Mouse (Mus musculus) liver, embryonic 13.5 days (tissue): ENCODE measurements at regions not wholly inside any gene's neighbourhood (a gene's known extent, or its start where the extent isn't known, plus 50 kb on each side); places are given as distances from the start of the nearest gene placed in this dataset.

Experiments
- ATAC-seq: fragments of 200-750 bp; cut with Nextera tagmentation; 2 replicates; pipeline ENCODE4 v1.8.0; 2017; ENCODE audit warnings: low read depth, mild to moderate bottlenecking, moderate number of reproducible peaks, moderate library complexity
- DNase-seq: peaks from one replicate; pipeline ENCODE4 v3.0.0; 2022
- H3K27ac ChIP-seq: fragments of 300-500 bp; sonication (generic); 2 replicates; pipeline ENCODE4 v1.5.1; 2015; ENCODE audit warnings: moderate library complexity, mild to moderate bottlenecking, inconsistent platforms
- H3K27me3 ChIP-seq: fragments of 300-500 bp; sonication (generic); 2 replicates; pipeline ENCODE4 v1.6.1; 2015; ENCODE audit warnings: mild to moderate bottlenecking, inconsistent platforms
- H3K36me3 ChIP-seq: fragments of 300-500 bp; sonication (generic); 2 replicates; pipeline ENCODE4 v1.6.1; 2015; ENCODE audit warnings: mild to moderate bottlenecking, inconsistent platforms
- H3K4me1 ChIP-seq: fragments of 300-500 bp; sonication (generic); replicated peaks from 2 replicates; pipeline ENCODE4 v1.6.1; 2015; ENCODE audit warnings: inconsistent platforms
- H3K4me2 ChIP-seq: fragments of 300-500 bp; sonication (generic); 2 replicates; pipeline ENCODE4 v1.6.1; 2015; ENCODE audit warnings: inconsistent platforms, mild to moderate bottlenecking, moderate library complexity
- H3K4me3 ChIP-seq: fragments of 300-500 bp; sonication (generic); replicated peaks from 2 replicates; pipeline ENCODE4 v1.5.1; 2015; ENCODE audit warnings: mild to moderate bottlenecking, inconsistent platforms
- H3K9ac ChIP-seq: fragments of 300-500 bp; sonication (generic); 2 replicates; pipeline ENCODE4 v1.6.1; 2015; ENCODE audit warnings: mild to moderate bottlenecking, inconsistent platforms
- H3K9me3 ChIP-seq: fragments of 300-500 bp; sonication (generic); replicated peaks from 2 replicates; pipeline ENCODE4 v1.6.1; 2016; ENCODE audit warnings: inconsistent platforms
- WGBS: fragments of 180-500 bp; shearing (Covaris S2); methylation state at CpG from one replicate; pipeline ENCODE4 v1.1.7; 2015; ENCODE audit not compliant: insufficient replicate concordance; 5-methylcytosine and 5-hydroxymethylcytosine counted together

- 41% methylated on average over 1 of the region's 1 CpGs for WGBS
- H3K36me3 ChIP-seq = no peaks in the 10 kb centered on the region
- no peak overlapping the region for H3K9ac ChIP-seq
- H3K27me3 ChIP-seq = no peaks in the 10 kb centered on the region
- no peak overlapping the region for H3K4me3 ChIP-seq
- H3K27ac ChIP-seq = no peak overlapping the region
- ATAC-seq (no peak), DNase-seq (no peak)
- no peaks in the 10 kb centered on the region for H3K9me3 ChIP-seq
- no peaks in the 10 kb centered on the region for H3K4me1 ChIP-seq
- no peak overlapping the region for H3K4me2 ChIP-seq
These were observed 341.1 kb downstream of the Cdh26 start for GRCm38 (mm10) chr2:178771435-178771834.

GRCm38 (mm10) chr2:178771881-178772280, 341.6 kb downstream of the Cdh26 start:
- H3K4me1 ChIP-seq = no peaks in the 10 kb centered on the region
- H3K27me3 ChIP-seq = no peaks in the 10 kb centered on the region
- H3K27ac ChIP-seq = no peak overlapping the region
- no peaks in the 10 kb centered on the region for H3K36me3 ChIP-seq
- DNase-seq (no peak), ATAC-seq (no peak)
- H3K4me2 ChIP-seq = no peak overlapping the region
- H3K9ac ChIP-seq = no peak overlapping the region
- WGBS = 52% methylated on average over 3 of the region's 3 CpGs
- no peak overlapping the region for H3K4me3 ChIP-seq
- H3K9me3 ChIP-seq = no peaks in the 10 kb centered on the region

- H3K9me3 ChIP-seq = 0 out of 2 replicates have a peak, but pooled peaks cover 3% of the 10 kb centered on the region
- ATAC-seq = no peak
- no peaks in the 10 kb centered on the region for H3K36me3 ChIP-seq
- no peaks in the 10 kb centered on the region for H3K4me1 ChIP-seq
- no peak overlapping the region for H3K27ac ChIP-seq
- no peaks in the 10 kb centered on the region for H3K27me3 ChIP-seq
- no peak overlapping the region for H3K9ac ChIP-seq
- no peak overlapping the region for H3K4me2 ChIP-seq
- no peak for DNase-seq
- no peak overlapping the region for H3K4me3 ChIP-seq
- 68% methylated on average over 25 of the region's 25 CpGs for WGBS
These were observed 354.7 kb downstream of the Cdh26 start for GRCm38 (mm10) chr2:178784822-178785589.

- Histone ChIP-seq H3K4me3 (no peak overlapping the region), H3K36me3 (no peaks in the 10 kb centered on the region), H3K4me1 (no peaks in the 10 kb centered on the region), H3K27me3 (no peaks in the 10 kb centered on the region), H3K9me3 (0 out of 2 replicates have a peak, but pooled peaks cover 3% of the 10 kb centered on the region), H3K9ac (no peak overlapping the region), H3K4me2 (no peak overlapping the region), H3K27ac (no peak overlapping the region)
- no peak for ATAC-seq
- no peak for DNase-seq
- 45% methylated on average over 6 of the region's 6 CpGs for WGBS
These were observed 355.5 kb downstream of the Cdh26 start for GRCm38 (mm10) chr2:178785843-178786242.

GRCm38 (mm10) chr2:178795841-178796240, 365.5 kb downstream of the Cdh26 start:
- Histone ChIP-seq H3K4me2 (no peak overlapping the region), H3K27ac (no peak overlapping the region), H3K36me3 (no peaks in the 10 kb centered on the region), H3K27me3 (no peaks in the 10 kb centered on the region), H3K4me1 (no peaks in the 10 kb centered on the region), H3K9me3 (no peaks in the 10 kb centered on the region; the same call in 1 of the 2 replicates), H3K9ac (no peak overlapping the region), H3K4me3 (no peak overlapping the region)
- ATAC-seq (no peak), DNase-seq (no peak)
- WGBS = 41% methylated on average over 3 of the region's 3 CpGs

- Histone ChIP-seq H3K27ac (no peak overlapping the region), H3K9me3 (peaks cover 5% of the 10 kb centered on the region), H3K4me1 (no peaks in the 10 kb centered on the region), H3K27me3 (no peaks in the 10 kb centered on the region), H3K36me3 (no peaks in the 10 kb centered on the region), H3K4me2 (no peak overlapping the region), H3K4me3 (no peak overlapping the region), H3K9ac (no peak overlapping the region)
- DNase-seq (no peak), ATAC-seq (no peak)
- WGBS = 53% methylated on average over 12 of the region's 12 CpGs
These were observed 371.1 kb downstream of the Cdh26 start for GRCm38 (mm10) chr2:178801464-178801863.

- no peaks in the 10 kb centered on the region for H3K27me3 ChIP-seq
- 47% methylated on average over 8 of the region's 8 CpGs for WGBS
- no peak overlapping the region for H3K4me2 ChIP-seq
- H3K9me3 ChIP-seq = peaks cover 5% of the 10 kb centered on the region; the same call in 1 of the 2 replicates
- no peak for DNase-seq
- no peak for ATAC-seq
- H3K9ac ChIP-seq = no peak overlapping the region
- H3K4me1 ChIP-seq = no peaks in the 10 kb centered on the region
- H3K4me3 ChIP-seq = no peak overlapping the region
- no peak overlapping the region for H3K27ac ChIP-seq
- no peaks in the 10 kb centered on the region for H3K36me3 ChIP-seq
These were observed 375.0 kb downstream of the Cdh26 start for GRCm38 (mm10) chr2:178805283-178805682.

GRCm38 (mm10) chr2:178821552-178821951, 391.2 kb downstream of the Cdh26 start:
- ATAC-seq = no peak
- Histone ChIP-seq H3K9ac (no peak overlapping the region), H3K9me3 (0 out of 2 replicates have a peak, but pooled peaks cover 2% of the 10 kb centered on the region), H3K27me3 (no peaks in the 10 kb centered on the region), H3K4me3 (no peak overlapping the region), H3K4me1 (no peaks in the 10 kb centered on the region), H3K36me3 (no peaks in the 10 kb centered on the region), H3K27ac (no peak overlapping the region), H3K4me2 (no peak overlapping the region)
- WGBS = 77% methylated on average over 6 of the region's 6 CpGs
- no peak for DNase-seq

GRCm38 (mm10) chr2:178830313-178830712, 400.0 kb downstream of the Cdh26 start:
- Histone ChIP-seq H3K4me1 (no peaks in the 10 kb centered on the region), H3K4me2 (no peak overlapping the region), H3K4me3 (no peak overlapping the region), H3K27me3 (no peaks in the 10 kb centered on the region), H3K27ac (no peak overlapping the region), H3K36me3 (no peaks in the 10 kb centered on the region), H3K9me3 (0 out of 2 replicates have a peak, but pooled peaks cover 4% of the 10 kb centered on the region), H3K9ac (no peak overlapping the region)
- DNase-seq (no peak), ATAC-seq (no peak)
- WGBS = 54% methylated on average over 3 of the region's 3 CpGs

GRCm38 (mm10) chr2:178834986-178835385, 404.7 kb downstream of the Cdh26 start:
- H3K9me3 ChIP-seq = no peaks in the 10 kb centered on the region
- H3K9ac ChIP-seq = no peak overlapping the region
- no peak overlapping the region for H3K4me3 ChIP-seq
- H3K4me2 ChIP-seq = no peak overlapping the region
- H3K4me1 ChIP-seq = no peaks in the 10 kb centered on the region
- H3K27me3 ChIP-seq = no peaks in the 10 kb centered on the region
- H3K36me3 ChIP-seq = no peaks in the 10 kb centered on the region
- H3K27ac ChIP-seq = no peak overlapping the region
- WGBS = 51% methylated on average over 7 of the region's 7 CpGs
- ATAC-seq (no peak), DNase-seq (no peak)

- DNase-seq (no peak), ATAC-seq (no peak)
- Histone ChIP-seq H3K4me1 (no peaks in the 10 kb centered on the region), H3K4me2 (no peak overlapping the region), H3K27me3 (no peaks in the 10 kb centered on the region), H3K27ac (no peak overlapping the region), H3K4me3 (no peak overlapping the region), H3K9ac (no peak overlapping the region), H3K36me3 (no peaks in the 10 kb centered on the region), H3K9me3 (no peaks in the 10 kb centered on the region; the same call in 1 of the 2 replicates)
- WGBS = 29% methylated on average over 6 of the region's 6 CpGs
These were observed 408.2 kb downstream of the Cdh26 start for GRCm38 (mm10) chr2:178838571-178838970.

- Histone ChIP-seq H3K27me3 (no peaks in the 10 kb centered on the region), H3K4me1 (no peaks in the 10 kb centered on the region), H3K36me3 (no peaks in the 10 kb centered on the region), H3K4me2 (no peak overlapping the region), H3K9ac (no peak overlapping the region), H3K27ac (no peak overlapping the region), H3K4me3 (no peak overlapping the region), H3K9me3 (peaks cover 1% of the 10 kb centered on the region; the same call in 1 of the 2 replicates)
- 49% methylated on average over 2 of the region's 2 CpGs for WGBS
- DNase-seq (no peak), ATAC-seq (no peak)
These were observed 410.6 kb downstream of the Cdh26 start for GRCm38 (mm10) chr2:178840975-178841374.
